Mouse (Mus musculus) C2C12 (cell line): ENCODE measurements at regions not wholly inside any gene's neighbourhood (a gene's known extent, or its start where the extent isn't known, plus 50 kb on each side); places are given as distances from the start of the nearest gene placed in this dataset.

Experiments used
- CEBPB ChIP-seq: IDR thresholded peaks from one replicate; pipeline ENCODE4 v1.6.1; 2011; ENCODE audit warnings: low read depth, mild to moderate bottlenecking, control low read depth, moderate library complexity
- CTCF ChIP-seq: IDR thresholded peaks from one replicate; pipeline ENCODE4 v1.5.1; 2011; ENCODE audit not compliant: control insufficient read depth, insufficient read depth, insufficient read length

- TF ChIP-seq CTCF (no peak), CEBPB (no peak)
Measured at GRCm38 (mm10) chr4:26793181-26793824, 446.6 kb upstream of the Manea start.
